8 mouse cellular contexts compared by ENCODE assay signal in genomic region chr4:132268871-132269739, GRCm38 (mm10). TPM values are rescaled to one million over a fixed set of nuclear protein-coding genes. Genes with fewer than 3 reads are reported as not detected.
DNase-seq lines count a peak whose midpoint lies in the region; ATAC-seq and TF ChIP-seq lines count a peak whose summit lies in the region.

No protein-coding gene starts in this region.

- no peak; the same call in 1 of the 2 replicates for ATAC-seq in lung, embryonic 15.5 days (ENCODE audit: borderline replicate concordance, extremely low read depth, low FRiP score, low TSS enrichment)
- no peak for ATAC-seq in hindbrain, embryonic 15.5 days (ENCODE audit: low FRiP score, low read depth)
- no peak for ATAC-seq in midbrain, embryonic 14.5 days (ENCODE audit: low FRiP score, low TSS enrichment)

- TF ChIP-seq CTCF in lung, adult 2 months (IDR thresholded peaks at IDR 0.05; ENCODE audit: insufficient read depth, low read length) = no peak
- no peak for TF ChIP-seq CTCF in bone marrow, adult 2 months (IDR thresholded peaks at IDR 0.05; ENCODE audit: control insufficient read depth, insufficient read depth, low read length)

- DNase-seq in lung, adult 2 months = no peak
- DNase-seq in midbrain, embryonic 14.5 days = peak; percentile 40
- DNase-seq in cerebellum, adult 8-10 months = no peak
- DNase-seq in frontal cortex, postnatal 25 days (ENCODE audit: low spot score in 2 of 2) = no peak
- DNase-seq in kidney, postnatal 14 days = no peak

- H3K27me3 ChIP-seq in lung, embryonic 15.5 days = no peaks in the 10 kb centered on the region
- no peaks in the 10 kb centered on the region for H3K27me3 ChIP-seq in hindbrain, embryonic 15.5 days
- H3K27me3 ChIP-seq in midbrain, embryonic 14.5 days (ENCODE audit: control insufficient read depth, insufficient read depth, low read length) = no peaks in the 10 kb centered on the region

- peaks cover 12% of the 10 kb centered on the region for H3K4me1 ChIP-seq in lung, embryonic 15.5 days
- H3K4me1 ChIP-seq in lung, adult 2 months (ENCODE audit: control insufficient read depth, insufficient read depth, low read length) = peaks cover 2% of the 10 kb centered on the region; the same call in 1 of the 2 replicates
- no peaks in the 10 kb centered on the region; the same call in 1 of the 2 replicates for H3K4me1 ChIP-seq in bone marrow, adult 2 months (ENCODE audit: control insufficient read depth, insufficient read depth, low read length)
- H3K4me1 ChIP-seq in hindbrain, embryonic 15.5 days (replicated peaks) = peaks cover 13% of the 10 kb centered on the region
- H3K4me1 ChIP-seq in midbrain, embryonic 14.5 days (ENCODE audit: control insufficient read depth, insufficient read depth, low read length) = peaks cover 9% of the 10 kb centered on the region; the same call in 1 of the 2 replicates

- 5% methylated on average over 6 of the region's 6 CpGs for WGBS in lung, embryonic 15.5 days
- WGBS in lung, adult 2 months = 5% methylated on average over 6 of the region's 6 CpGs
- 5% methylated on average over 6 of the region's 6 CpGs for WGBS in bone marrow, adult 2 months
- WGBS in hindbrain, embryonic 15.5 days = 15% methylated on average over 6 of the region's 6 CpGs
- WGBS in midbrain, embryonic 14.5 days = 16% methylated on average over 6 of the region's 6 CpGs

- no peak overlapping the region for H3K4me2 ChIP-seq in lung, embryonic 15.5 days
- peak overlapping the region; percentile 59 for H3K4me2 ChIP-seq in hindbrain, embryonic 15.5 days
- H3K4me2 ChIP-seq in midbrain, embryonic 14.5 days (ENCODE audit: low read length) = peak overlapping the region; percentile 53; the same call in 1 of the 2 replicates

- TF ChIP-seq POLR2A in lung, adult 2 months (IDR thresholded peaks at IDR 0.05; ENCODE audit: borderline replicate concordance, extremely low read depth, low read depth, low read length) = no peak
- no peak for TF ChIP-seq POLR2A in bone marrow, adult 2 months (IDR thresholded peaks at IDR 0.05; ENCODE audit: borderline replicate concordance, control insufficient read depth, low read depth, low read length)

- no peaks in the 10 kb centered on the region for H3K36me3 ChIP-seq in lung, embryonic 15.5 days
- no peaks in the 10 kb centered on the region for H3K36me3 ChIP-seq in hindbrain, embryonic 15.5 days
- H3K36me3 ChIP-seq in midbrain, embryonic 14.5 days (ENCODE audit: control insufficient read depth, insufficient read depth, low read length) = no peaks in the 10 kb centered on the region

- H3K27ac ChIP-seq in lung, embryonic 15.5 days = peak overlapping the region; percentile 92
- H3K27ac ChIP-seq in bone marrow, adult 2 months (ENCODE audit: control insufficient read depth, insufficient read depth, low read depth, low read length, poor library complexity) = peak overlapping the region; percentile 73; the same call in 1 of the 2 replicates
- peak overlapping the region; percentile 97 for H3K27ac ChIP-seq in hindbrain, embryonic 15.5 days (replicated peaks)
- H3K27ac ChIP-seq in midbrain, embryonic 14.5 days (replicated peaks; ENCODE audit: low read depth, low read length) = 0 out of 2 replicates have a peak overlapping the region, but pooled peaks have one; percentile 94

- H3K9me3 ChIP-seq in lung, embryonic 15.5 days = no peaks in the 10 kb centered on the region
- no peaks in the 10 kb centered on the region for H3K9me3 ChIP-seq in hindbrain, embryonic 15.5 days
- no peaks in the 10 kb centered on the region for H3K9me3 ChIP-seq in midbrain, embryonic 14.5 days (ENCODE audit: control insufficient read depth, low read length)

- no peak overlapping the region for H3K4me3 ChIP-seq in lung, embryonic 15.5 days
- H3K4me3 ChIP-seq in lung, adult 2 months (replicated peaks; ENCODE audit: extremely low read depth, low read depth, low read length) = no peak overlapping the region
- no peak overlapping the region for H3K4me3 ChIP-seq in bone marrow, adult 2 months (replicated peaks; ENCODE audit: control insufficient read depth, low read depth, low read length)
- H3K4me3 ChIP-seq in hindbrain, embryonic 15.5 days = no peak overlapping the region
- H3K4me3 ChIP-seq in midbrain, embryonic 14.5 days (replicated peaks; ENCODE audit: low read depth, low read length) = no peak overlapping the region

- no peak overlapping the region for H3K9ac ChIP-seq in lung, embryonic 15.5 days
- no peak overlapping the region for H3K9ac ChIP-seq in hindbrain, embryonic 15.5 days
- H3K9ac ChIP-seq in midbrain, embryonic 14.5 days (replicated peaks; ENCODE audit: low read length) = no peak overlapping the region

RNA-seq across cellular contexts. Expression of gene Taf12, which starts 5.1 kb away (rescaled TPM):
- polyA plus RNA-seq in lung, embryonic 15.5 days (2015; fragmentation: Nextera tagmentation; extraction: Ambion mirVana) = 46.0 and 48.5 TPM in 2 replicates
- 5.0 and 10.3 TPM in 2 replicates for polyA plus RNA-seq in lung, adult 2 months (2012; rRNA removed)
- polyA plus RNA-seq in bone marrow, adult 2 months (2011; ENCODE audit: insufficient read depth, insufficient read length, low replicate concordance, missing spikeins) = 17.0 and 20.5 TPM in 2 replicates
- polyA plus RNA-seq in hindbrain, embryonic 15.5 days (2015; fragmentation: Nextera tagmentation; extraction: Ambion mirVana) = 41.8 and 42.3 TPM in 2 replicates
- 45.7 and 50.6 TPM in 2 replicates for polyA plus RNA-seq in midbrain, embryonic 14.5 days (2014; fragmentation: Nextera tagmentation; extraction: Ambion mirVana)

RNA-seq across cellular contexts. Expression of gene Gmeb1, which starts 7.7 kb away (rescaled TPM):
- 35.4 and 38.1 TPM in 2 replicates for polyA plus RNA-seq in lung, embryonic 15.5 days (2015; fragmentation: Nextera tagmentation; extraction: Ambion mirVana)
- polyA plus RNA-seq in lung, adult 2 months (2012; rRNA removed) = 13.8 and 16.9 TPM in 2 replicates
- 10.9 and 19.6 TPM in 2 replicates for polyA plus RNA-seq in bone marrow, adult 2 months (2011; ENCODE audit: insufficient read depth, insufficient read length, low replicate concordance, missing spikeins)
- 38.8 and 44.0 TPM in 2 replicates for polyA plus RNA-seq in hindbrain, embryonic 15.5 days (2015; fragmentation: Nextera tagmentation; extraction: Ambion mirVana)
- polyA plus RNA-seq in midbrain, embryonic 14.5 days (2014; fragmentation: Nextera tagmentation; extraction: Ambion mirVana) = 31.6 and 46.5 TPM in 2 replicates

RNA-seq across cellular contexts. Expression of gene Rab42, which starts 34.1 kb away (rescaled TPM):
- 1.4 and 2.5 TPM in 2 replicates for polyA plus RNA-seq in lung, embryonic 15.5 days (2015; fragmentation: Nextera tagmentation; extraction: Ambion mirVana)
- 1.9 and 2.0 TPM in 2 replicates for polyA plus RNA-seq in lung, adult 2 months (2012; rRNA removed)
- not detected in 2 replicates for polyA plus RNA-seq in bone marrow, adult 2 months (2011; ENCODE audit: insufficient read depth, insufficient read length, low replicate concordance, missing spikeins)
- 3.1 and 3.4 TPM in 2 replicates for polyA plus RNA-seq in hindbrain, embryonic 15.5 days (2015; fragmentation: Nextera tagmentation; extraction: Ambion mirVana)
- 1.3 TPM in 2 replicates for polyA plus RNA-seq in midbrain, embryonic 14.5 days (2014; fragmentation: Nextera tagmentation; extraction: Ambion mirVana)

RNA-seq across cellular contexts. Expression of gene Ythdf2, which starts 57.0 kb away (rescaled TPM):
- polyA plus RNA-seq in lung, embryonic 15.5 days (2015; fragmentation: Nextera tagmentation; extraction: Ambion mirVana) = 105 and 109 TPM in 2 replicates
- polyA plus RNA-seq in lung, adult 2 months (2012; rRNA removed) = 13.9 and 17.1 TPM in 2 replicates
- polyA plus RNA-seq in bone marrow, adult 2 months (2011; ENCODE audit: insufficient read depth, insufficient read length, low replicate concordance, missing spikeins) = 9.9 and 14.7 TPM in 2 replicates
- polyA plus RNA-seq in hindbrain, embryonic 15.5 days (2015; fragmentation: Nextera tagmentation; extraction: Ambion mirVana) = 102 and 105 TPM in 2 replicates
- polyA plus RNA-seq in midbrain, embryonic 14.5 days (2014; fragmentation: Nextera tagmentation; extraction: Ambion mirVana) = 130 and 169 TPM in 2 replicates
